Mouse (Mus musculus): Measurements from ENCODE around the gene Hist1h2bj. TPM values are rescaled to one million over a fixed set of nuclear protein-coding genes. Genes with fewer than 3 reads are reported as not detected.

Hist1h2bj gene
- polyA plus RNA-seq, 1 experiment, result 87.9 TPM

GRCm38 (mm10) chr13:22007872-22008271, 35.1 kb upstream of the Hist1h2bj start:
- no peak for TF ChIP-seq CTCF (IDR thresholded peaks at IDR 0.05; ENCODE audit: control insufficient read depth, insufficient read depth, low read length)
- no peak for TF ChIP-seq POLR2A (IDR thresholded peaks at IDR 0.05; ENCODE audit: borderline replicate concordance, control insufficient read depth, low read depth, low read length)
- peaks cover 4% of the 10 kb centered on the region; the same call in 1 of the 2 replicates for H3K4me1 ChIP-seq (ENCODE audit: control insufficient read depth, insufficient read depth, low read length)
- H3K27ac ChIP-seq (ENCODE audit: control insufficient read depth, insufficient read depth, low read depth, low read length, poor library complexity), result no peak overlapping the region
- 72% methylated on average over 7 of the region's 7 CpGs for WGBS
- no peak overlapping the region for H3K4me3 ChIP-seq (replicated peaks; ENCODE audit: control insufficient read depth, low read depth, low read length)

DNA sequence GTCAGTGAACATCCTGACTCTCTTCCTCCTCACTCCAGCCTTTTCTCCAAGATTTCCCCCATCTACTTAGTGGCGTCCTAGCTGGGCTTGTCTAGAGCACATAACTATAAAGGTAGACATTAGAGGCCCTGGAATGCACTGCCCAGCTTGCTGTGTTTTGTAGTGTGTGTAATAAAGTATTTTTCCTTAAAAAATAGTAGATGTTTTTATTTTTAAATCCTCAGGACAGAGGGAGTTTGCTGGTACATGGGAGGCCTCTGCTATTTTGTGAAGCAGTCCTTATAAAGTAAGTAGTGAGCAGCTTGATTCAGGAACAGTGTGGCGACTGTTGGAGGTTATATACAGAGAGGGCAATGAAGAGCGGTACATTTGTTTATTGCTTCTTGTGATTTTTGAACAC, 34.3 kb upstream of the Hist1h2bj start:
- WGBS, result 87% methylated on average over 3 of the region's 3 CpGs
- H3K4me1 ChIP-seq (ENCODE audit: control insufficient read depth, insufficient read depth, low read length), result peaks cover 2% of the 10 kb centered on the region; the same call in 1 of the 2 replicates
- no peak overlapping the region for H3K4me3 ChIP-seq (replicated peaks; ENCODE audit: control insufficient read depth, low read depth, low read length)
- H3K27ac ChIP-seq (ENCODE audit: control insufficient read depth, insufficient read depth, low read depth, low read length, poor library complexity), result no peak overlapping the region
- TF ChIP-seq POLR2A (IDR thresholded peaks at IDR 0.05; ENCODE audit: borderline replicate concordance, control insufficient read depth, low read depth, low read length) (no peak), CTCF (IDR thresholded peaks at IDR 0.05; ENCODE audit: control insufficient read depth, insufficient read depth, low read length) (no peak)

- no peak within 1 kb of the TSS for H3K27ac ChIP-seq (ENCODE audit: control insufficient read depth, insufficient read depth, low read depth, low read length, poor library complexity)
- no peak within 1 kb of the TSS for H3K4me3 ChIP-seq (replicated peaks; ENCODE audit: control insufficient read depth, low read depth, low read length)
- TF ChIP-seq CTCF (IDR thresholded peaks at IDR 0.05; ENCODE audit: control insufficient read depth, insufficient read depth, low read length), result no peak
- no peak for TF ChIP-seq POLR2A (IDR thresholded peaks at IDR 0.05; ENCODE audit: borderline replicate concordance, control insufficient read depth, low read depth, low read length)
- H3K4me1 ChIP-seq (ENCODE audit: control insufficient read depth, insufficient read depth, low read length), result peaks cover 2% of the 10 kb centered on the region; the same call in 1 of the 2 replicates
- 8% methylated on average over 7 of the region's 7 CpGs for WGBS
These were observed 33.4 kb upstream of the Hist1h2bj start, which contains the start of gene Prss16 for GRCm38 (mm10) chr13:22009642-22010041. Gene Prss16, minus strand, starts transcription at chr13:22009742.

- 21% methylated on average over 13 of the region's 13 CpGs for WGBS
- Histone ChIP-seq H3K27ac (ENCODE audit: control insufficient read depth, insufficient read depth, low read depth, low read length, poor library complexity) (no peak overlapping the region), H3K4me3 (replicated peaks; ENCODE audit: control insufficient read depth, low read depth, low read length) (no peak overlapping the region), H3K4me1 (ENCODE audit: control insufficient read depth, insufficient read depth, low read length) (no peaks in the 10 kb centered on the region; the same call in 1 of the 2 replicates)
- no peak for TF ChIP-seq POLR2A (IDR thresholded peaks at IDR 0.05; ENCODE audit: borderline replicate concordance, control insufficient read depth, low read depth, low read length)
These were observed 29.3 kb upstream of the Hist1h2bj start for GRCm38 (mm10) chr13:22013716-22014115.

DNA sequence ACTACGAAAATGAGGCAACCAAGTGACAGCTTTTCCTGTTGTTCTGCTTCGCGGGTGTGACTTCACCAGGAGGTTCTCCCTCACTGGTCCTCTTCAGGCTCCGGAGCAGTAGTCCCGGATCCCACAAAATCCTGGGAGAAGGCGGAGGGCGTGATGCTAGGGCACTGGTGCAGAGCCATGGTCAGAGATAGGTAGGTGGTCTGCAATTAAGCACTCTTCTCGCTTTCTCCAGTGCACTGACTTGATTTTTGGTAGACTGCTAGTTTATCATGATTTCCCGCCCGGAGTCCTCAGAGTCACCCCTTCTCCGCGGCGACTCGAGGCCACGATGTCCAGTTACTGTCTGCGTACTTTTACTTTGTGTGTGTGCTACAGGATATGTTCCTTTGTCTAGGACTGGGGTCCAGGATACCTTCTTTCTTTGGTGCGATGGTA, 28.6 kb upstream of the Hist1h2bj start:
- 19% methylated on average over 17 of the region's 17 CpGs for WGBS
- no peak overlapping the region for H3K27ac ChIP-seq (ENCODE audit: control insufficient read depth, insufficient read depth, low read depth, low read length, poor library complexity)
- no peak for TF ChIP-seq CTCF (IDR thresholded peaks at IDR 0.05; ENCODE audit: control insufficient read depth, insufficient read depth, low read length)
- no peak for TF ChIP-seq POLR2A (IDR thresholded peaks at IDR 0.05; ENCODE audit: borderline replicate concordance, control insufficient read depth, low read depth, low read length)
- no peak overlapping the region for H3K4me3 ChIP-seq (replicated peaks; ENCODE audit: control insufficient read depth, low read depth, low read length)
- no peaks in the 10 kb centered on the region; the same call in 1 of the 2 replicates for H3K4me1 ChIP-seq (ENCODE audit: control insufficient read depth, insufficient read depth, low read length)

DNA sequence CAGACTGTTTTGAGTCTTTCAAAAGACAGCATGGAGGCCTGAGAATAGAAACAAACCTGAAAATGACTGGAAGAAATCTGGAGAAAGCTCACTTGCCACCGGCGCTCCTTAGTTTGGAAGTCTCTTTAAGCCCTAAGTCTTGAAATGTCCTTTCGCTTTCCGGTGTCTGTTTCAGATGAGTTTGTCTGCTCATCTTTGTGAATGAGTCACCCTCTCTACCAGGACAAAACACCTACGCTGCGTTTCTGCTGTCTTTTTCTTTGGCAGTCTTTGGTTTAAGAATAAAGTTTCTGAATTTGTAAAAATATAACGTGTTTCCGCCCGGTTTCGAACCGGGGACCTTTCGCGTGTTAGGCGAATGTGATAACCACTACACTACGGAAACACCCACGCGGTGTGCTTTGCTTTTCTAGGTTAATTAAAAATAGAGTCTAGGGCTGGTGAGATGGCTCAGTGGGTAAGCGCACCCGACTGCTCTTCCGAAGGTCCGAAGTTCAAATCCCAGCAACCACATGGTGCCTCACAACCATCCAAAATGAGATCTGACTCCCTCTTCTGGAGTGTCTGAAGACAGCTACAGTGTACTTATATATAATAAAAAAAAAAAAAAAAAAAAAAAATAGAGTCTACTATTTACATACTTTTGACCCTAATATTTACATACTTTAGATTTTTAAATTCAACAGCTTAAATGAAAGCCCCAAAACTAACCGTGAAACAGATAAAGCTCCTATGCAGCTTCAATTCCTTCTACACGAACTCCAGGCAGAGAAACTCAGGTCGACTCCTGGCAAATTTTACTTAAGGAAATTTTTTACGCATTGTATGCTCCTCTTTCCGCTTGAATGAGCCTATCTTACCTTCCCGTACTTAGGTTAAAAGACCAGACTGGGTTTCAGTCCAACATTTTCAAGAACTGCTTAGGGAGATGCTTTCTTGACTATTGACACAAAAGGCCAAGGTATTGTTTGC, 27.2 kb upstream of the Hist1h2bj start:
- 18% methylated on average over 27 of the region's 27 CpGs for WGBS
- Histone ChIP-seq H3K4me3 (replicated peaks; ENCODE audit: control insufficient read depth, low read depth, low read length) (no peak overlapping the region), H3K27ac (ENCODE audit: control insufficient read depth, insufficient read depth, low read depth, low read length, poor library complexity) (no peak overlapping the region), H3K4me1 (ENCODE audit: control insufficient read depth, insufficient read depth, low read length) (no peaks in the 10 kb centered on the region; the same call in 1 of the 2 replicates)
- no peak for TF ChIP-seq CTCF (IDR thresholded peaks at IDR 0.05; ENCODE audit: control insufficient read depth, insufficient read depth, low read length)
- no peak for TF ChIP-seq POLR2A (IDR thresholded peaks at IDR 0.05; ENCODE audit: borderline replicate concordance, control insufficient read depth, low read depth, low read length)

DNA sequence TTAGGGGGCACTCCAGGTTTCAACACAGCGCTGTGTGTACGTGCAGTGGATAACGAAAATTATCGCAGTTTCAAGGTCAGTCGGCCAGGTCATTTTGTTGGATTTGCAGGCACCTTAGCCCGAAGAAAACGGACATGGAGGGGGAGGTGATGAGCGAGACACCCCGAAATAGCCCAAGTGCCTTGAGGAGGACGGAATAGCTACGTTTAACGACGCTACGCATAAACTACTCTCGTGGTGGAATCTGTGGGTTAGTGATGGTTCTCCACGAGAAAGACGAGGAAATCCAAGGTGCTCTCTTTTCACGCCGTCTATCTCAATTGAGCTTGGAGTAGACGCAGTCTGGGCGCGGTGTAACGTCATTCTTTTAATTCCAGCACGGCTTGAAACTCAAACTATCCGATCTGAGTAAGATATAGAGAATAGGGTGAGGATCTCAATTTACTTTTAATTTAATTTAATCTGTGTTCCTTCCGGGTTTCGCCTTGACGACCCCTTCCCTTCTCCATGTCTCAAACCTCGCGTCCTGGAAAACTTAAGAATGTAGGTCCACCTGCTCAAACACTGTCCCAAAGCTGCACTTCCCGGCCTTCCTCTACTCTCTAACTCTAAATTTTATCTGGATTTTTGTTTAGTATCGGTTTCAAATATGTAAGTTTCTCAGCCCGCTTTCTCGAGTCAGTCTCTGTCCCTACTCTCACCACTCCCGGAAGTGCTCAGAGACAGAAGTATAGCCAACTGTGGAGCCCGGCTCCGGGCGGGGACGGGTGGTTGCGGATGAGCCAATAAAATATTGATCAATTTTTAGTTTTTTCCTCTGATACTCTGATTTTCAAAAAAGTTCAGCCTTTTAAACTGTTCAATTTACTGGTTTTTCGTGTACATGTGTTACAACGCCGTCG, 22.8 kb upstream of the Hist1h2bj start:
- WGBS, result 1% methylated on average over 44 of the region's 44 CpGs
- Histone ChIP-seq H3K4me3 (replicated peaks; ENCODE audit: control insufficient read depth, low read depth, low read length) (peak overlapping the region; percentile 61), H3K4me1 (ENCODE audit: control insufficient read depth, insufficient read depth, low read length) (no peaks in the 10 kb centered on the region), H3K27ac (ENCODE audit: control insufficient read depth, insufficient read depth, low read depth, low read length, poor library complexity) (no peak overlapping the region)
- TF ChIP-seq POLR2A (IDR thresholded peaks at IDR 0.05; ENCODE audit: borderline replicate concordance, control insufficient read depth, low read depth, low read length) (no peak; the same call in 1 of the 2 replicates), CTCF (IDR thresholded peaks at IDR 0.05; ENCODE audit: control insufficient read depth, insufficient read depth, low read length) (no peak)
